Mouse (Mus musculus): ENCODE results near the gene Efna2. TPM values are rescaled to one million over a fixed set of nuclear protein-coding genes. Genes with fewer than 3 reads are reported as not detected.

The Efna2 gene
- 0.50 TPM for polyA plus RNA-seq (2015; fragmentation: Illumina TruSeq; extraction: RNeasy Lipid Tissue Mini Kit (QIAGEN cat#74804); ENCODE audit: insufficient read depth, low read depth, low replicate concordance)

DNA sequence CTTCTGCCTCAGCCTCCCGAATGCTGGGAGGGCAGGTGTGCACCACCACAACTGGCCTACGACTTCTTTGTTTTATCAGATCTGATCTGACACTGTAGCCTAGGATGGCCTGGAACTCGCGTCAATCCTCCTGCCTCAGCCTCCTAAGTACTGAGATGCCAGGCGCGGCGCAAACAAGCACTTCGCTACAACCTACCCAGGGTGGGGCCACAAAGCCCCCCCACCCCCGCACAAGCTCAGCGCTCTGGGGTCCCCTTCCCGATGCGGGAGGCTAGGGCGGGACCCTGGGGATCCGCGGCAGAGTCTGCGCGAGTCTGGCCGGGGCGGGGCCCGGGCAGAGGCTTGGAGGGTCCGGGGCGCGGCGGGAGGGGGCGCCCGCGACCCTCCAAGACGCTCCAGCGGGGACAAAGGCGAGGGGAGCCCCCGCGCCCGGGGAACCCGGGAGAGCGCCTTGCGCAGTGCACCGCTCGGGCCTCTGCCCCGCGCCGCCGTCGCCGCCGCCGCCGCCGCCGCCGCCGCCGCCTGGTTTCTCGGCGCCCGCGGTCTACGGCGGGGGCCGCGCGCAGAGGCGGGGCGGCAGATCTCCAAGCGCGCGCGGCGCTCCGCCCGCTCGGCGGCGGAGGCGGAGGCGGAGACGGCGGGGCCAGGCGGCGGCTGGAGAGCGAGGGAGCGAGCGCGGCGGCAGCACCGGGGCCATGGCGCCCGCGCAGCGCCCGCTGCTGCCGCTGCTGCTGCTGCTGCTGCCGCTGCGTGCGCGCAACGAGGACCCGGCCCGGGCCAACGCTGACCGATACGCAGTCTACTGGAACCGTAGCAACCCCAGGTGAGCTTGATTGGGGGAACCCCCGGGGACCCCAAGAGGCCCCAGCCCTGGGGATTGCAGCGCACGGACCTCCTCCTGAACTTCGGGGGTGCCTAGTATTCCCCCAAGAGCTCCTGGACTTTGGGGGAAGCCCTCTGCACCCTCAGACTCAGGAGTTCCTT, at the start of gene Efna2:
Gene Efna2, plus strand, starts transcription at position 415 of the 984 bp plus-strand sequence.

DNA sequence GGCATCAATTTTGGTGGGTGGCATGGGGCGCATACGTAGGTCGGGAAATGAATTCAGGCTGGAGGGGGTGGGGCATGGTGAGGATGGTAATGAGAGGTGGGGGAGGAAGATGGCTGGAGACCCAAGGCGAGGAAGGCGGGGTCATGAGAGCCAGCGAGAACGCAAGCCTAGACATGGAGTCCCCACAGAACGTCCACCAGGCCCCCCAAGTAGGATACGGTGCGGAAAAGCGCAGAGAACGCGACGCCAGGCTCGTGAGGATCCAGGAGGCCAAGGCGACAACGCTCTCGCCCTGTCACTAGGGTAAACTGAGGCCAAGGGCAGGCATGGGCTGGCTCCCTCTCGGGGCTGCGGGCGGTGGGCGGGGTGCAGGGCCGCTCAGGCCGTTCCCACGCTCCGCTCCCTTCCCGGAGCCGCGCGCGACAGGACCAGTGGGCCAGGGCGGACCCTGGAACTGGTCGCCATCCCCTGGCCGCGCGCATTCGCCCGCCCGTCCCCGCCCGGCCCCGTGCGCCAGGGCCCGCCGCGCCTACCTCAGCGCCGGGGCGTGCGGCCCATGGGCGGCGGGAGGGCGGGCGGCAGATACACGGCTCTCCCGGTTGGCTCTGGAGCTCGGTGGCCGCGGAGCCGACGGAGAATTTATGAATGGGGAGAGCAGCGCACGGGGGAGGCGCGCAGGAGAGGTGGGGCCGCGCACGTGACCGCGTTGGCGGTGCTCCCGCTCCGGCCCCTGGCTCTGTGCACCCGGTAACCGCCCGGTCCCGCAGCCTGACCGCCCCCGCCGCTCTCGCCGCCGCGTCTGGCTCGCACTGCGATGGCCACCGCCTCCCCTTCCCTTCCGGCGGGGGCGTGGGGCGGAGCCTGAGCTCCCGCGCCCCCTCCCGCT, 40.5 kb upstream of the Efna2 start, which contains the start of gene Atp5d:
Gene Atp5d, plus strand, starts transcription at position 80 of the 886 bp plus-strand sequence.

DNA sequence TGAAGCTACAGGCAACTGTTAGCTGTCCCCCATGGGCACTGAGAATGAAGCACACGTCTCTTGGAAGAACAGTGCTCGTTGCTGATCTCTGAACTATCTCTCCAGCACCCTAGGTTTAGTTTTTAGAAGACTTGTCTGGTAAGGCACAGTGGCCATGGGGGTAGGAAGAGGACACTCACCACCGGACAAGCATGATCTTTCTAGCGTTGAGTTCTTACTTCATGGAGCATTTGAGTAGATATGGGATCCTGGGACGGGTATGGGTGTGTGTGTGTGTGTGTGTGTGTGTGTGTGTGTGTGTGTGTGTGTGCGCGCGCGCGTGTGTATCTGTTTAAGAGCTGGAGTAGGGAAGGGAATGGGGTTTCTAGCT, 38.6 kb upstream of the Efna2 start, which contains the start of gene Cbarp:
Gene Cbarp, minus strand, starts transcription at position 170 of the 370 bp plus-strand sequence.

DNA sequence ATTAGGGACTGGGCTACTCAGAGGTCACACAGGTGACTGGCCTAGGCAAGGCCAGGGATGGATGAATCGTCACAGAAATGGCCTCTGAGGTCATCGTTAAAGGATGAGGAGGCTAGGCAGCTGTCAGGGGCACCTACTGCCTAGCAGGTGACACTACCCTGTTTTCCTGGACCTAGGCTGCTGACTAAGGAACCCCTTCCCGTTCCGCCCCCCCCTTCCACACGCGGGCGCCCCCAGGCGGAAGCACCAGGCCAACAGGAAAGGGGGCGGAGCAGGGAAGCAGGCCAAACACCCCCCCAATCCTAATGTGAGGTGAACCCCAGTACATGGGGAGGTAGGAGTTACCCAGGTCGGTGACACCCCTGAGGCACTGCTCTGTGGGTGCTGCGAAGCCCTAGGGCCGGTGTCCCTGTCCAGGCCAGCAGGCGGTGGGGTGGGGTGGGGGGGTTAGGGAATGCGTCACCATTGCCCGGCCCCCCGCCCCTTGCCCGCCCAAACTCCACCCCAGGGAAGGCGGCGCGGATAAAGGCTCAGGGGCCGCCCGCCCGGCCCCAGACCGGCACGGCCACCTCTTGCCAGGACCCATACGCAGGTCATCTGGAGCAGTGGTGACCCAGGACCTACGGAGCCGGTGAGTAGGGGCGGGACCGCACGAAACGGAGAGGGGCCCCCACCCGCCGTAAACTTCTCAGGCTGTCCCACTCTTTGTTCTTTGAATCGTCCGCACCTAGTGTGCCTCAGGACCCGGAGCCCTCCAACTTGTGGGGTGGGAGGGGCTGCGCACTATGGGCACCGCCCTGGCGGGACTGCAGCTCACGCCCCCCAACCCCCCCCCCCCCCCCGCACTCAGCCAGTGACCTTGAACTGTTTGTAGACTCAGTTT, 31.3 kb upstream of the Efna2 start, which contains the start of gene Midn:
Gene Midn, plus strand, starts transcription at position 554 of the 883 bp plus-strand sequence.

DNA sequence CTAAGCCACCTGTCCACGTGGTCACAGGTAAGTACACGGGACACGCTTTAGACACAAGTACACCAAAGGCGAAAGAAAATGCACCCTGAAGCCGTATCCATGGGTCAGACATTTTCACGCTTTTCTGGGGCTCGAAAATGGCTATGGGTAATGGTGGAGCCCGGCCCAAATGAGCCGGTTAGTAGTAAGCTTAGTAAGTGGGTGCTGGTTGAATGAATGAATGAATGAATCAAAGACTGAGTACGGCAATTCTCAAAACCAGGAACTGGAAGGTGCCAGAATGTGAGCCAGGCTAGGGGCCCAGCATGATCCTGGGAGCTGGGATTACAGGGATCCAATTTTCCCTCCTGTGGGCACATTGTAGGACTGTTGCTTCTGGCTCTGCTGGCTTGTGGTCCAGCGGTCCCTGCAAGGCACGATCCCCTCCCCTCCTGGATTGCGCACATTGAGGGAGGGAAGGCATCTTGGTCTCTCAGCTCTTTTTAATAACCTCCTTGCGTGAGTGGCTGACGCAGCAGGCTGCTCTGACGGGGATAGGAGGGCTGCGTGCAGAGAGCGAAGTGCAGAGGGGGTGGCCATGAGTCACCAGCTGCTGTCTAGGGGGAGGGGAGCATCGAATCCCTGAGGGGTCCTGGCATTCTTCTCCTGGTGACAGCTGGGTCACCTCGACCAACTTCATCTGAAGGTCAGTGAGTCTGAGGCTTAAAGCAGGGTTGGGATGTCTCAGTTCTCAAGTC, 13.7 kb upstream of the Efna2 start, which contains the start of gene Cirbp:
Gene Cirbp, plus strand, starts transcription at position 594 of the 737 bp plus-strand sequence.

DNA sequence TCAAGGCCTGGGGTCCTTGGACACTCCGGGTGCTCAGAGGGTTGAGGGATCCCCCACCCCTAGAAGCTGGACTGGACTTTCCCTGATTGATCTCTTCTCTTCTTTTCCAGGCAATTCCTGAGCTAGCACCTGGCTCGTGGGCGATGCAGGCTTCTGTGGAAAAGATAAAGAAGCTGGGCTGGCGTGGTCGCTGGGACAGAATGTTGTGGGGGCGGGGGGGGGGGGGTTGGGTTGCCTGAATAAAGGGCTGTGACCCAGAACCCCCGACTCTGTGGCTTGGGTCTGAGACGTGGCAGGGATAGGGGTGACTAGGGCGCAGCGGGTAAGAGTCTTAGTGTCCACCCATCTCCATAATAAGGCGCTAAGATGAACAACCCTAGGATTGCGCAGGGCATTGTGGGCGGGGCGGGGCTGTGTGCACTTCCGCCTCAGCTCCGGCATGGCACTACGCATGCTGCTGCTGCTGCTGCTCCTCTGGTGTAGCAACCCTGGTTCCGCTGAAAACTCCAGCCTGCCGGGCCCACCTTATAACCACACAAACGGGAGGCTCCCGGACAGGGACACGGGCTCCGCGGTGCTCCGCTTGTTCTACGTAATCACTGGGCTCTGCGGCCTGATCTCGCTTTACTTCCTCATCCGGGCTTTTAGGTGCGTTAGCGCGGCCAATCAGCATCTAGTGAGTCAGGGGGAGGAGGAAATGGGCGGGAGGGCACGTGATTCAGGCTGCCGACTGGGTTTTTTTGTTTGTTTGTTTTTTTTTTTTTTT, 6.6 kb upstream of the Efna2 start, which contains the start of gene 1600002K03Rik:
Gene 1600002K03Rik, plus strand, starts transcription at position 418 of the 766 bp plus-strand sequence.

DNA sequence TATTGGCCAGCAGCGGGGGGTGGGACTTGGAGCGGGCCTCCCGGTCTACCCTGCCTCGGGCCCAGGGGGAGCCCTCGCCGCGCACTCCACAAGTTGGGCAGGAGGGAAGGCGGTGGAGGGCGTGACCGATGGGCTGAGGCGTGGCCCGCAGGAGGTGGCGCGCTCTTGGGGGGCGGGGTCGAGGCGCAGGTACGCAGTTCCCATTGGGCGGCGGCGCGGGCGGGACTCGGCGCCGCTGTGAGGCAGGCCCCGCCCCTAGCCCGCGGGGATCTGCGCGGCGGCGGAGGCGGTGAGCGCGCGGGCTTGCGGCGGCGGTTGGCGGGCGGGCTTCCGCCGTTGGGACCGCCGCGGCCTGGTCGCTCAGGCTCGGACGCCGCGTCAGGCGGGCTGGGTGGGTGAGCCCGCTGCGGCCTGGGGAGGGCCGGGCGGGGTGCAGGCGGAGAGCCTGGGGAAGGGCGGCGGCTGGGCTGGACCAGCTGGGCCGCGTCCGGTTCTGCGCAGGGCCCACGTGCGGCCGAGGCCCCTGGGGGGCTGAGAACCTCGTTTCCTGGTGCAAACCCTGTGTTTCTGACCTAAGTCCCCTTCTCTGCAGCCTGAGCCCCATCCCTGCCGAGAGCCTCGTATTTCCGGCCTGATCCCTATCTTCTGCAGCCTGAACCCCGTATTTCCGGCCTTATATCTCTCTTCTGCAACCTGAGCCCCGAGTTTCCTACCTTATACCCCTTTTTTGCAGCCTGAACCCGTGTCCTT, 47.3 kb downstream of the Efna2 start, which contains the start of gene Mum1:
Gene Mum1, plus strand, starts transcription at position 19 of the 750 bp plus-strand sequence.

Other genes starting within 250 kb of the Efna2 start
- gene Wdr18, start 219.3 kb upstream of the Efna2 start, polyA plus RNA-seq (2015; fragmentation: Illumina TruSeq; extraction: RNeasy Lipid Tissue Mini Kit (QIAGEN cat#74804); ENCODE audit: insufficient read depth, low read depth, low replicate concordance), result 6.9 TPM
- gene Grin3b, start 208.8 kb upstream of the Efna2 start, polyA plus RNA-seq (2015; fragmentation: Illumina TruSeq; extraction: RNeasy Lipid Tissue Mini Kit (QIAGEN cat#74804); ENCODE audit: insufficient read depth, low read depth, low replicate concordance), result not detected
- gene Tmem259, start 195.2 kb upstream of the Efna2 start, polyA plus RNA-seq (2015; fragmentation: Illumina TruSeq; extraction: RNeasy Lipid Tissue Mini Kit (QIAGEN cat#74804); ENCODE audit: insufficient read depth, low read depth, low replicate concordance), result 36.8 TPM
- 13.6 TPM for gene Cnn2, start 190.9 kb upstream of the Efna2 start, polyA plus RNA-seq (2015; fragmentation: Illumina TruSeq; extraction: RNeasy Lipid Tissue Mini Kit (QIAGEN cat#74804); ENCODE audit: insufficient read depth, low read depth, low replicate concordance)
- 6.0 TPM for gene Abca7, start 183.0 kb upstream of the Efna2 start, polyA plus RNA-seq (2015; fragmentation: Illumina TruSeq; extraction: RNeasy Lipid Tissue Mini Kit (QIAGEN cat#74804); ENCODE audit: insufficient read depth, low read depth, low replicate concordance)
- gene Arhgap45, start 162.8 kb upstream of the Efna2 start, polyA plus RNA-seq (2015; fragmentation: Illumina TruSeq; extraction: RNeasy Lipid Tissue Mini Kit (QIAGEN cat#74804); ENCODE audit: insufficient read depth, low read depth, low replicate concordance), result 4.5 TPM
- 33.6 TPM for gene Polr2e, start 139.7 kb upstream of the Efna2 start, polyA plus RNA-seq (2015; fragmentation: Illumina TruSeq; extraction: RNeasy Lipid Tissue Mini Kit (QIAGEN cat#74804); ENCODE audit: insufficient read depth, low read depth, low replicate concordance)
- 266 TPM for gene Gpx4, start 132.3 kb upstream of the Efna2 start, polyA plus RNA-seq (2015; fragmentation: Illumina TruSeq; extraction: RNeasy Lipid Tissue Mini Kit (QIAGEN cat#74804); ENCODE audit: insufficient read depth, low read depth, low replicate concordance)
- 6.5 TPM for gene Sbno2, start 73.9 kb upstream of the Efna2 start, polyA plus RNA-seq (2015; fragmentation: Illumina TruSeq; extraction: RNeasy Lipid Tissue Mini Kit (QIAGEN cat#74804); ENCODE audit: insufficient read depth, low read depth, low replicate concordance)
- gene Stk11, start 63.7 kb upstream of the Efna2 start, polyA plus RNA-seq (2015; fragmentation: Illumina TruSeq; extraction: RNeasy Lipid Tissue Mini Kit (QIAGEN cat#74804); ENCODE audit: insufficient read depth, low read depth, low replicate concordance), result 77.4 TPM
- gene Atp5d, start 40.9 kb upstream of the Efna2 start, polyA plus RNA-seq (2015; fragmentation: Illumina TruSeq; extraction: RNeasy Lipid Tissue Mini Kit (QIAGEN cat#74804); ENCODE audit: insufficient read depth, low read depth, low replicate concordance), result 84.2 TPM
- 5.9 TPM for gene Cbarp, start 38.6 kb upstream of the Efna2 start, polyA plus RNA-seq (2015; fragmentation: Illumina TruSeq; extraction: RNeasy Lipid Tissue Mini Kit (QIAGEN cat#74804); ENCODE audit: insufficient read depth, low read depth, low replicate concordance)
- 10.8 TPM for gene Midn, start 31.2 kb upstream of the Efna2 start, polyA plus RNA-seq (2015; fragmentation: Illumina TruSeq; extraction: RNeasy Lipid Tissue Mini Kit (QIAGEN cat#74804); ENCODE audit: insufficient read depth, low read depth, low replicate concordance)
- gene Cirbp, start 13.5 kb upstream of the Efna2 start, polyA plus RNA-seq (2015; fragmentation: Illumina TruSeq; extraction: RNeasy Lipid Tissue Mini Kit (QIAGEN cat#74804); ENCODE audit: insufficient read depth, low read depth, low replicate concordance), result 33.4 TPM
- 7.2 TPM for gene 1600002K03Rik, start 6.5 kb upstream of the Efna2 start, polyA plus RNA-seq (2015; fragmentation: Illumina TruSeq; extraction: RNeasy Lipid Tissue Mini Kit (QIAGEN cat#74804); ENCODE audit: insufficient read depth, low read depth, low replicate concordance)
- 16.2 TPM for gene Mum1, start 47.0 kb downstream of the Efna2 start, polyA plus RNA-seq (2015; fragmentation: Illumina TruSeq; extraction: RNeasy Lipid Tissue Mini Kit (QIAGEN cat#74804); ENCODE audit: insufficient read depth, low read depth, low replicate concordance)
- gene Ndufs7, start 69.6 kb downstream of the Efna2 start, polyA plus RNA-seq (2015; fragmentation: Illumina TruSeq; extraction: RNeasy Lipid Tissue Mini Kit (QIAGEN cat#74804); ENCODE audit: insufficient read depth, low read depth, low replicate concordance), result 67.2 TPM
- 101 TPM for gene Gamt, start 81.5 kb downstream of the Efna2 start, polyA plus RNA-seq (2015; fragmentation: Illumina TruSeq; extraction: RNeasy Lipid Tissue Mini Kit (QIAGEN cat#74804); ENCODE audit: insufficient read depth, low read depth, low replicate concordance)
- 25.5 TPM for gene Dazap1, start 82.0 kb downstream of the Efna2 start, polyA plus RNA-seq (2015; fragmentation: Illumina TruSeq; extraction: RNeasy Lipid Tissue Mini Kit (QIAGEN cat#74804); ENCODE audit: insufficient read depth, low read depth, low replicate concordance)
- 1,054 TPM for gene Rps15, start 113.0 kb downstream of the Efna2 start, polyA plus RNA-seq (2015; fragmentation: Illumina TruSeq; extraction: RNeasy Lipid Tissue Mini Kit (QIAGEN cat#74804); ENCODE audit: insufficient read depth, low read depth, low replicate concordance)
- 0.26 TPM for gene Apc2, start 116.5 kb downstream of the Efna2 start, polyA plus RNA-seq (2015; fragmentation: Illumina TruSeq; extraction: RNeasy Lipid Tissue Mini Kit (QIAGEN cat#74804); ENCODE audit: insufficient read depth, low read depth, low replicate concordance)
- 7.9 TPM for gene 2310011J03Rik, start 141.1 kb downstream of the Efna2 start, polyA plus RNA-seq (2015; fragmentation: Illumina TruSeq; extraction: RNeasy Lipid Tissue Mini Kit (QIAGEN cat#74804); ENCODE audit: insufficient read depth, low read depth, low replicate concordance)
- gene Pcsk4, start 150.0 kb downstream of the Efna2 start, polyA plus RNA-seq (2015; fragmentation: Illumina TruSeq; extraction: RNeasy Lipid Tissue Mini Kit (QIAGEN cat#74804); ENCODE audit: insufficient read depth, low read depth, low replicate concordance), result 7.0 TPM
- 6.4 TPM for gene Reep6, start 150.5 kb downstream of the Efna2 start, polyA plus RNA-seq (2015; fragmentation: Illumina TruSeq; extraction: RNeasy Lipid Tissue Mini Kit (QIAGEN cat#74804); ENCODE audit: insufficient read depth, low read depth, low replicate concordance)
- 5.9 TPM for gene Adamtsl5, start 168.9 kb downstream of the Efna2 start, polyA plus RNA-seq (2015; fragmentation: Illumina TruSeq; extraction: RNeasy Lipid Tissue Mini Kit (QIAGEN cat#74804); ENCODE audit: insufficient read depth, low read depth, low replicate concordance)
- gene Plk5, start 177.0 kb downstream of the Efna2 start, polyA plus RNA-seq (2015; fragmentation: Illumina TruSeq; extraction: RNeasy Lipid Tissue Mini Kit (QIAGEN cat#74804); ENCODE audit: insufficient read depth, low read depth, low replicate concordance), result 0.61 TPM
- gene Mex3d, start 208.2 kb downstream of the Efna2 start, polyA plus RNA-seq (2015; fragmentation: Illumina TruSeq; extraction: RNeasy Lipid Tissue Mini Kit (QIAGEN cat#74804); ENCODE audit: insufficient read depth, low read depth, low replicate concordance), result 1.3 TPM
- 25.4 TPM for gene Mbd3, start 220.1 kb downstream of the Efna2 start, polyA plus RNA-seq (2015; fragmentation: Illumina TruSeq; extraction: RNeasy Lipid Tissue Mini Kit (QIAGEN cat#74804); ENCODE audit: insufficient read depth, low read depth, low replicate concordance)
- gene Uqcr11, start 227.3 kb downstream of the Efna2 start, polyA plus RNA-seq (2015; fragmentation: Illumina TruSeq; extraction: RNeasy Lipid Tissue Mini Kit (QIAGEN cat#74804); ENCODE audit: insufficient read depth, low read depth, low replicate concordance), result 156 TPM